Mouse (Mus musculus): ENCODE measurements around the gene Gadd45b. TPM values are rescaled to one million over a fixed set of nuclear protein-coding genes. Genes with fewer than 3 reads are reported as not detected.
A peak's percentile ranks its signal among the peaks of the same experiment; 100 is the strongest.

Gadd45b gene
- total RNA-seq, 2 experiments from 2014 or later: 1.3 to 9.2 TPM

DNA sequence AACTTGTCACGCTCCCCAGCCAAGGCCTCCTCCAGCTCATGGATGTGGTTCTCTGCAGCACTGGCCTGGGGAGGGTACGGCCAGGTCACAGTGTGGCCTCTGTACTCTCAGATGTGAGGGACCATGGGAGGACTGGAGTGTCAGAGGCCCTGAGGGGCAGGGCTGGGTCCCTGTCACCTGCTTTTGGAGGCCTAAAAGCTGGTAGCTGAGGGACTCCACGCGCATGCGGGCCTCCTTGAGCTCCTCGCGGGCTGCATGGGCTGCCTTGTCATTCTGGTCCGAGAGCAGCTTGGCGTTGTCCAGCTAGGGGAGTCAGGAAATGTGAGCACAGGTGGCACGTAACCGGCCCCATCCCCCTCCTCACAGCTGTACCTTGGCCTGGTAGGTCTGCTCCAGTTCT lies 25.2 kb upstream of the Gadd45b start:
- ATAC-seq (replicated peaks; ENCODE audit: low FRiP score, poor library complexity, severe bottlenecking): no peak

DNA sequence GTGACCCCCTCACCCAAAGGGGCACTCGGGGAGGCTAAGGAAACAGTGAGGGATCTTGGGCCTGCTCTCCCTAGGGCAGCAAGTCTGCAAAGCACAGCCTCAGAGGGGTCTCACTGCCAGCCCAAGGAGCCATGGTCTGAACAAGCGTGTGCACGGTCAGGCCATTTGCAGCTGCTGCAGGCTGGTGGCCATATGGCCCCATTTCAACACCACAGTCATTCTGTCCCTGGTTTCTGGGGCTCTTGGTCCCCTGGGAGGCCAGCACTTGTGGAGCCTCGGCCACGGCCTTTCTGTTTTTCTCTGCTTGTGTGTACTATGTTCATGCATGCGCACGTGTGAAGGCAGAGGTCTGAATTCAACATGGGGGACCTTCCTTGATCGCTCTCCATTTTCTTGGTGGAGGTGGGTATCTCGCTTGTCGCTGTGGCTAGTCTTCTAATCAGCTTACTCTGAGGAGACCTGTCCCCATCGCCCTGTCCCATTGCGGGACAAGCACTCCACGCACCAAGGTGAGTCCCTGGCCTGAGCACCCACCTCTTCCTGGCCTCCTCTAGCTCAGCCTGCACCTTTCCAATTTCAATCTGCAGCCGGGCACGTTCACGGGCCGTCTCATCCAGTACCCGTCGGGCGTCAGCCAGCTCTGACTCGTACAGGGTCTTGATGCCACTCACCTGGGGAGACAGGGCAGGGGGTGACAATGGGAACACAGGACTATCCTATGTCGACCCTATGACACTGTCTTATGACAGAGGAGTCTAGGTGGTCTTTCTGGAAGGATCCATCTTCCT lies 20.3 kb upstream of the Gadd45b start:
- no peak for ATAC-seq (replicated peaks; ENCODE audit: low FRiP score, poor library complexity, severe bottlenecking)

DNA sequence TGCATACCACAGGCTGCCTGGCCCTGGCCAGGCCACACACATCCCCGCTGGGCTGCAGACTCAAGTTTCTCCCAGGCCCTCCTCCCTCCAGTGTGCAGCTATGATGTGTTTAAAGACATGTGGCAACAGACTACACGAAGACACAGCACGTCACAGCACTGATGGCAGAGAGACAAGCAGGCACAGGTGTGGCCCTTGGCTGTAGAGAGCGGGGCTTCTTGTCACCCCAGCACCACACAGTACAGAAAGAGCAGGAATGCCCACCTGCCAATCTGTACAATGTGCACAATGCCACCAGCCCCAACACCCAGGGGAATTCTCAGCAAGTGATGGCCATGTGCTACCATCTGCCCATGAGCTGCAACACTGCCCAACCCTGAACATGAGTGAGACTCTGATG lies 18.5 kb upstream of the Gadd45b start:
- no peak for ATAC-seq (replicated peaks; ENCODE audit: low FRiP score, poor library complexity, severe bottlenecking)

GRCm38 (mm10) chr10:80911891-80912290 lies 18.0 kb upstream of the Gadd45b start:
- no peak for ATAC-seq (replicated peaks; ENCODE audit: low FRiP score, poor library complexity, severe bottlenecking)

DNA sequence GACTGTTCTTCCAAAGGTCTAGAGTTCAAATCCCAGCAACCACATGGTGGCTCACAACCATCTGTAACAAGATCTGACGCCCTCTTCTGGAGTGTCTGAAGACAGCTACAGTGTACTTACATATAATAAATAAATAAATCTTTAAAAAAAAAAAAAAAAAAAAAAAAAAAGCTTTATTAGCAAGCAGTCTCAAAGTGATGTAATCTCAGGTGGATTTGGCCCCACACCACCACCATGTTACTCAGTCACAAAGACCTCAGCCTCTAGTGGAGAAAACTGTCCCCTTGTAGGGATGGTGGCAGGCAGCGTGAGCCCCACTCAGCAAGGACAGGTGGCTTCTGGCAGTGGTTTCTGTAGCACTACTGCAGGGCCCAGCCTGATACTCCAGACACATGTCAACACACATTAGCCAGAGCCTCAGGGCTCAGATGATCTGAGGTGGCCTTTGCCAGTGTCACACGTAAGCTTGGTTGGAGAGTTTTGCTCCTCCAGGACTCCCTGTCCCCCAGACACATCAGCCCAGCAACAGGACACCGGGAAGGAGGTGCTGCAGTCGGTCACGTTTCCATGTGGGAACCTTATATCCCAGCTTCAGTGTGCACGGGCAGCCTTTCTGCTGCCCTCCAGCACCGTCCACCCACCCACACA lies 16.4 kb upstream of the Gadd45b start:
- no peak for ATAC-seq (replicated peaks; ENCODE audit: low FRiP score, poor library complexity, severe bottlenecking)

DNA sequence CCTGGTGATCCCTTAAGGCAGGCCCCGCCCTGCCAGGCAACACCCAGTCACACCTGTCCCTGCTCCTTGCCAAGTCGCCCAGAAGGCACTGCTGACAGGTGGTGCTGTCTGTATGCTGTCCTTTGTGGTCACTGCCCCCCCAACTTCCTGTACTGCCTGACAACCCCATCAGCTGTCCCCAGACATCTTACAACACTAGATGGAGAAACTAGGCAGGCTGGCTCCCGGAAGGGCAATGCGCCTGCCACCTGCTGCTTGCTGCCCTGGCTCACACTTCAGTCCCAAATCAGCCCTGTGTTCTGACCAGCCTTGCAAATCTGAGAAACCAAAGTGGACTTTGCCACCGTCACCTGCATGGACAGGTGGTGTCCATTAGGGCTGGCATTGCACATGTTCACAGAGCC lies 15.6 kb upstream of the Gadd45b start:
- ATAC-seq (replicated peaks; ENCODE audit: low FRiP score, poor library complexity, severe bottlenecking): no peak

GRCm38 (mm10) chr10:80915260-80915659 lies 14.6 kb upstream of the Gadd45b start:
- no peak for ATAC-seq (replicated peaks; ENCODE audit: low FRiP score, poor library complexity, severe bottlenecking)

DNA sequence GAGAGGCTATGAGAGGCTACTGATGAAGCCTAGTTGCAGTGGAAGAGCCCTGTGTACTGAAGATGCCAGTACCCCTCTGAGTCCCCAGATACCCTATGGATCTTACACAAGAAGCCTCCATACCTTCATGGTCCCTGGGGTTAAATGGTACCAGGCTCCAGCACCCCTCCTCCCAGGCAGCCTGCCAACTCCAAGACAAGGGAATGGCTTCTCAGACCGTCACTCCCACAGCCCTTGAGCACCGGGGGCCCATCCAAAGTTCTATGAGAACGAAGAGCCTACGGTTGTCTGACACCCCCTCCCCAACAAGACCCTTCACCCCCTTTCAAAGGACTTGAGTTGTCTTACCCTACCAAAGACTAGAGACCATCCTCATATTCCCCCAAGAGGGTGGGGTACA lies 14.1 kb upstream of the Gadd45b start:
- no peak for ATAC-seq (replicated peaks; ENCODE audit: low FRiP score, poor library complexity, severe bottlenecking)

DNA sequence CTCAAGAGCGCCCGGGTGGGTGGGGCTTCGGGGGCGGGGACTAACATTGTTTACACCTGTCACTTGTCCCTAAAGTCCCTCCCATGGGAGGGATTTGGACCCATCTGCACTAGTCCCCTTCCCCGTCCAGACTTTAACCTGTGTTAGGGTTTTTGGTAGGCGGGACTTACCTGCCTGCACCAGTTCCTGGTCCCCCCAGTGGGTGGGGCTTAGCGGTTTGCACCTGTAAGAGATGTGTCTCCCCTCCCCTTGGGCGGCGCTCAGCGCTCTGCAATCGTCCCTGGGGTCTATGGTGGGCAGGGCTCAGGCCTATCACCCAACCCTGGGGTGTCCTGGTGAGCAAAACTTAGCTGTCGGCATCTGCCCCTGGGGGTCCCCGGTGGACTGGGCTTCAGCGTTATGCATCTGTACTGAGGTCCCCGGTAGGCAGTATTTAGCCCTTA lies 12.5 kb upstream of the Gadd45b start:
- ATAC-seq (replicated peaks; ENCODE audit: low FRiP score, poor library complexity, severe bottlenecking): no peak

DNA sequence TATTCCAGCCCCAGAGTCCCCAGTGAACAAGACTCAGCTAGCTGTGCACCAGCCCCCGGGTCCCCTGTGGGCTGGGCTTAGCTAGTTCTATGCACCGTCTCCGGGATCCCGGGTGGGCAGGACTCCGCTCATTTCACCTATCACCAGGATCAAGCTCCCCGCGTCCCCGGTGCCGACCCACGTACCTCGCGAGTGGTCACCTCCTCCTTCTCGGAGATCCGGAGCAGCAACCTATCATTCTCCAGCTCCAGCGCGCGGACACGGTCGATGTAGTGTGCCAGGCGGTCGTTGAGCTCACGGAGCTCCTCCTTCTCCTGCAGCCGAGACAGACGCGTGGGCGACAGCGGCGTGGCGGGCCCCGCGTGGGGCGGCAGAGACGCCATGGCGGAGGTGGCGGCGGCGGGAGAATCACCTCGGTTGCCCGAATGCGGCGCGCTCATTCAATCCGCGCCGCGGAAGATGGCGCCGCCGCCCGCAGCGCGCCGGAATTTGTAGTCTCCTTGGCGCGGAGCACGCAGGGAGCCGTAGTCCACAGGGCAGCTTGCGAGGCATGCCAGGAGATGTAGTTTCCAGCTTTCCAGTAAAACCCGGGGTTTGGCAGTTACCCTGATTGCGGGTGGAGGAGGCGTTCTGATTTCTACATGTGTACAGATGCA lies 12.0 kb upstream of the Gadd45b start, which contains the start of gene Lmnb2:
Lmnb2 (minus strand) TSS at position 467 of the 656 bp plus-strand sequence.
- peak; percentile 50; the same call in 1 of the 2 replicates for ATAC-seq (replicated peaks; ENCODE audit: low FRiP score, poor library complexity, severe bottlenecking)

DNA sequence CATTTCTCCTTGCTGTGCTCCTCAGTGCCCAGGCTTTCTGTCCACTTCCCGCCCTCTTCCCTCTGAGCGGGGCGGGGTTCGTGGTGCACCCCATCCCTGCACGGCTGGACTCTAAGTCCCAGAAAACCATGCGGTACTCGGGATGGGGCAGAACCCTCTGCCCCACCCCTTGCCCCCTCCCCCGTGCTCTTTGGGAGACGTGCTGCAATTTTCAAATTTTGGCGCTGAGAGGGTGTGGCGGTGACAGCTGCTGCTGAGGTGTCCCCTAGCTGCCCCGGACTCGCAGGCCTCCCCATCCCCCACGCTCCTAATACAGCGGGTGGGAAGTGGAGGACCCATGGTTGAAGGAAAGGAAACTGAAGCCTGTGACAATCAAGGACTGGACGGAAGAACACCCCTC lies 8.0 kb upstream of the Gadd45b start:
- ATAC-seq (replicated peaks; ENCODE audit: low FRiP score, poor library complexity, severe bottlenecking): no peak

GRCm38 (mm10) chr10:80925472-80925871 lies 4.4 kb upstream of the Gadd45b start:
- no peak for ATAC-seq (replicated peaks; ENCODE audit: low FRiP score, poor library complexity, severe bottlenecking)

- peak; percentile 47; the same call in 1 of the 2 replicates for ATAC-seq (replicated peaks; ENCODE audit: low FRiP score, poor library complexity, severe bottlenecking)
Measured at GRCm38 (mm10) chr10:80928586-80929298, 1.1 kb upstream of the Gadd45b start.

GRCm38 (mm10) chr10:80930361-80931152 lies 684 bp downstream of the Gadd45b start:
- no peak for ATAC-seq (replicated peaks; ENCODE audit: low FRiP score, poor library complexity, severe bottlenecking)

DNA sequence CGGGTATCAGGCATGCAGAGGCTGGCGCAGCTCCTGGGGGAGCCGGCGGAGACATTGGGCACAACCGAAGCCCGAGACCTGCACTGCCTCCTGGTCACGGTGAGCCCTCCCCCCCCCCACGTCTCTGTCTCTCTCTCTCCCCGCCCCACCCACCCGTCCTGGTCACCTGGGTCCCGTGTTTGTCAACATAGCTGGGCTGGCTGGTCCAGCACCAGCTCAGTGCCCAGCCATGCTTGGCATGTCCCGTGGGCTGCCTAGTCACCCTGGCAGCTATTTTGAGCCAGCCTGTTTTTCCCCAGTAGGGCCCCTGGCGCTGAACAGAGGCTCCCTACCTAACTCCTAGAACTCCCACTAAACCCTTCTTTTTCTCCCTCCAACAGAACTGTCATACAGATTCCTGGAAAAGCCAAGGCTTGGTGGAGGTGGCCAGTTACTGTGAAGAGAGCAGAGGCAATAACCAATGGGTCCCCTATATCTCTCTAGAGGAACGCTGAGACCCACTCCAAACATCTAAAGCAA lies 1.3 kb downstream of the Gadd45b start:
- no peak for ATAC-seq (replicated peaks; ENCODE audit: low FRiP score, poor library complexity, severe bottlenecking)

DNA sequence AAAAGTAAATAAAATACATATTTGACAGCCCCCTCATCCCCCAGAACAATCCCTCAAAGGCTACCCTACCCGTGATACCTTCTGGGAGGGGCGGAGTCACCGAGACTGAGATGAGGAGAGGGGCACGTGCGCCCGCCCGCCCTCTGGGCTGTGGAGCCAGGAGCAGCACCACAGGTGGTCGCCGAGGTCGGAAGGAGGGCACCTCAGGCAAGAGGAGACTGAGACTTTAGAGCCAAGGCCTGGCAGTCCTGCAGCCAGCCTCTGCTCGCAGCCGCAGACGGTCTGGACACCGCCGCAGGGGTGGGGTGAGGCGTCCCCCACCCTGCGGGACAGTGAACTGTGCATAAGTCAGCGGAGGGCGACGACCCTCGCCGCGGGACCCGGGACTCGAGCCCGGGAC lies 1.8 kb downstream of the Gadd45b start:
- ATAC-seq (replicated peaks; ENCODE audit: low FRiP score, poor library complexity, severe bottlenecking): no peak

- no peak for ATAC-seq (replicated peaks; ENCODE audit: low FRiP score, poor library complexity, severe bottlenecking)
Measured at GRCm38 (mm10) chr10:80932206-80932605, 2.3 kb downstream of the Gadd45b start.

GRCm38 (mm10) chr10:80932700-80933420 lies 3.0 kb downstream of the Gadd45b start:
- ATAC-seq (replicated peaks; ENCODE audit: low FRiP score, poor library complexity, severe bottlenecking): no peak
